Mouse (Mus musculus): ENCODE measurements around the gene Plk2. TPM values are rescaled to one million over a fixed set of nuclear protein-coding genes. Genes with fewer than 3 reads are reported as not detected.

Plk2 gene
- polyA plus RNA-seq, 1 experiment from 2014 or later: 111 TPM

DNA sequence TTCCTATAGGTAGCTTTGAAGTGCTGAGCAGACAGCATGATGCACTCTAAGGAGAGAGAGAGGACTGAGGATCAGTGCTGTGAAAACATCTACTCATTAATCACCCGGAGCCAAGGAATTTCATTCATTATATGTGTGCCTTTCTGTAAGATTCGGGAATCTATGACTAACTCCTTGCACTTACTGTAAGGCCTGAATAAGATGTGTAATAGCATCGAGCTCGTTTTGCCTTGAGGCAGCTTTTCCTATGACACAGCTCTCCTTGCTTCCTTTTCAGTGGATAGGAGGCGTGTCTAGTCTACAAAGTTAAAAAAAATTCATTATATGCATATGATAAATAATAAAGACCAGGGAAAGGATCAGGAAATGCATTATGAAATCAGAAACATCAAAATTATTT is 24.8 kb downstream of the Plk2 start:
- no peaks in the 10 kb centered on the region for H3K9me3 ChIP-seq (ENCODE audit: control insufficient read depth, low read depth, low read length)
- ATAC-seq (ENCODE audit: insufficient number of reproducible peaks, insufficient read depth, low FRiP score, low read depth): no peak
- H3K27me3 ChIP-seq (ENCODE audit: control insufficient read depth, insufficient read depth, low read length): no peaks in the 10 kb centered on the region
- no peaks in the 10 kb centered on the region for H3K4me1 ChIP-seq (ENCODE audit: control insufficient read depth, insufficient read depth, low read length)
- H3K9ac ChIP-seq (replicated peaks; ENCODE audit: low read depth, low read length): no peak overlapping the region
- WGBS: 70% methylated on average over 5 of the region's 5 CpGs
- no peak overlapping the region for H3K4me3 ChIP-seq (ENCODE audit: low read depth, low read length)
- H3K36me3 ChIP-seq (ENCODE audit: control insufficient read depth, insufficient read depth, low read length): no peaks in the 10 kb centered on the region
- no peak overlapping the region for H3K4me2 ChIP-seq (replicated peaks; ENCODE audit: low read depth, low read length)
- H3K27ac ChIP-seq (ENCODE audit: low read length): no peak overlapping the region

DNA sequence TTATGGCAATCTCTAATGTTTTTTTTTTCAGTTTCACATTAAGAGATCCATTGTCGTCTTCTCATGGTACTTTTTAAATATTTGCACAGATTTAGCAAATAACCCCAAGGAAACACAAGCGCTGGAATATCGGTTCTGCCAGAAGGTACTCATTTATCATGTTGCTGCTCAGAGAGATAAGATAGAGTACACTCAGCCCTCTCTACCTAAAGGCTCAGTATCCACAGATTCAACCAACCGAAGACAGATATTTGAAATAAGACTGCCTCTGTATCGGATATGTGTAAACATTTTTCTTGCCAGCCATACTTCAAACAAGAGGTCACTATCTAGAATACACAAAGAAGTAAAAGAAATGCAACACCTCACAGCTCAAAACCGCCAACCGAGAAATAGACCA is 27.6 kb downstream of the Plk2 start:
- Histone ChIP-seq H3K27ac (ENCODE audit: low read length) (no peak overlapping the region), H3K9ac (replicated peaks; ENCODE audit: low read depth, low read length) (no peak overlapping the region), H3K36me3 (ENCODE audit: control insufficient read depth, insufficient read depth, low read length) (no peaks in the 10 kb centered on the region), H3K4me3 (ENCODE audit: low read depth, low read length) (no peak overlapping the region), H3K27me3 (ENCODE audit: control insufficient read depth, insufficient read depth, low read length) (no peaks in the 10 kb centered on the region), H3K9me3 (ENCODE audit: control insufficient read depth, low read depth, low read length) (no peaks in the 10 kb centered on the region), H3K4me2 (replicated peaks; ENCODE audit: low read depth, low read length) (no peak overlapping the region), H3K4me1 (ENCODE audit: control insufficient read depth, insufficient read depth, low read length) (no peaks in the 10 kb centered on the region)
- 16% methylated on average over 7 of the region's 7 CpGs for WGBS
- 0 out of 2 replicates have a peak, but pooled peaks have one; percentile 65 for ATAC-seq (ENCODE audit: insufficient number of reproducible peaks, insufficient read depth, low FRiP score, low read depth)

DNA sequence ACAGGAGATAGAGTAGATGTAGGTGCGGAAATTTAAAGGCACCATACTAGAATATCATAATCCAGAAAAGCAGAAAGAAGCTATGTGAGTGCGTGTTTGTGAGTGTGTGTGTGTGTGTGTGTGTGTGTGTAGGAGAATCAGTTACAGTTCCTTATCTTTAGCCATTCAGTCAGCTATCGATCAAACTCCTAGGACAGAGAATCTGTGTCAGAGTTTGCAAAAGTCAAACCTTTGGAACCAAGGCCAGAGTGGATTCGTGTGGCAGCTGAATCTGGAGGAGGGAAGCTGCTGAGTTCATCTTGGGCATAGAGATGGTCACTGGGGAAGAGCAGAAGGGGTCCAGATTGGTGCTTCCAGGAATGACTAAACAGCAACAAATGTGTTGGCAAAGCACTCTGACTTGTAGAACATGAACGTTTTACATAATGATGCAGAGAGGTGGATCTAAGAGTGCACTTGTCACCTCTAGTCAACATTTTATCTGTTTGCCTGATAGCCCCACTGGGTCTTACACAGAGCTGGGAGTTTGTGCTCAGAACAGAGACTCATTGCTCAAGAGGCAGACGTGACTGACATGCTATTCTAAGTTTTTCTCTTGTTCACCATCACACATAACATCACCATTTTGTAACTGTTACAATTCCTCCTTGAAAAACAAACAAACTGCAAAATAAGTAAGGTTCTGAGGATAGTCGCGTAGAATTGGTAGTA is 30.8 kb downstream of the Plk2 start:
- Histone ChIP-seq H3K36me3 (ENCODE audit: control insufficient read depth, insufficient read depth, low read length) (no peaks in the 10 kb centered on the region), H3K4me1 (ENCODE audit: control insufficient read depth, insufficient read depth, low read length) (no peaks in the 10 kb centered on the region), H3K9ac (replicated peaks; ENCODE audit: low read depth, low read length) (no peak overlapping the region), H3K4me3 (ENCODE audit: low read depth, low read length) (no peak overlapping the region), H3K27me3 (ENCODE audit: control insufficient read depth, insufficient read depth, low read length) (no peaks in the 10 kb centered on the region), H3K4me2 (replicated peaks; ENCODE audit: low read depth, low read length) (no peak overlapping the region), H3K27ac (ENCODE audit: low read length) (no peak overlapping the region), H3K9me3 (ENCODE audit: control insufficient read depth, low read depth, low read length) (no peaks in the 10 kb centered on the region)
- ATAC-seq (ENCODE audit: insufficient number of reproducible peaks, insufficient read depth, low FRiP score, low read depth): no peak
- WGBS: 76% methylated on average over 8 of the region's 8 CpGs

DNA sequence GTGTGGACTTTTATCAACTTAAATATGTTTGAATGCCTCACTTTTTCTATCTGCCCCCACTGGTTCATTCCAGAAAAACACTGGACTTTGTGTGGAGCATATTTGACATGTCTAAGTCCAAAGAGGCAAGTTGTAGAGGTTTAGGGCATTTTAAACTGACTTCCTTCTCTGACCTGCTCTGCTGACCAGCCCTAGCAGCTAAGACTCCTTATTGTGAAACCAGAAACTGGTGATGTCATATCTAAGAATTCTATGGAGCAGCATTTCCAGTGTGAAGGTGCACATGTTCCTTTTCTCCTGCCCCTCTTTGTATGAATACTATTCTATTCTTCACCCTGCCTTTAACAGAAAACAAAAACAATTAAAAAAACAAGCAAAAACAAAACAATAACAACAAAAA is 36.5 kb downstream of the Plk2 start:
- no peak for ATAC-seq (ENCODE audit: insufficient number of reproducible peaks, insufficient read depth, low FRiP score, low read depth)
- no peaks in the 10 kb centered on the region for H3K36me3 ChIP-seq (ENCODE audit: control insufficient read depth, insufficient read depth, low read length)
- H3K4me1 ChIP-seq (ENCODE audit: control insufficient read depth, insufficient read depth, low read length): no peaks in the 10 kb centered on the region
- H3K9me3 ChIP-seq (ENCODE audit: control insufficient read depth, low read depth, low read length): no peaks in the 10 kb centered on the region
- H3K9ac ChIP-seq (replicated peaks; ENCODE audit: low read depth, low read length): no peak overlapping the region
- H3K27ac ChIP-seq (ENCODE audit: low read length): no peak overlapping the region
- no peaks in the 10 kb centered on the region for H3K27me3 ChIP-seq (ENCODE audit: control insufficient read depth, insufficient read depth, low read length)
- no peak overlapping the region for H3K4me3 ChIP-seq (ENCODE audit: low read depth, low read length)
- H3K4me2 ChIP-seq (replicated peaks; ENCODE audit: low read depth, low read length): no peak overlapping the region

DNA sequence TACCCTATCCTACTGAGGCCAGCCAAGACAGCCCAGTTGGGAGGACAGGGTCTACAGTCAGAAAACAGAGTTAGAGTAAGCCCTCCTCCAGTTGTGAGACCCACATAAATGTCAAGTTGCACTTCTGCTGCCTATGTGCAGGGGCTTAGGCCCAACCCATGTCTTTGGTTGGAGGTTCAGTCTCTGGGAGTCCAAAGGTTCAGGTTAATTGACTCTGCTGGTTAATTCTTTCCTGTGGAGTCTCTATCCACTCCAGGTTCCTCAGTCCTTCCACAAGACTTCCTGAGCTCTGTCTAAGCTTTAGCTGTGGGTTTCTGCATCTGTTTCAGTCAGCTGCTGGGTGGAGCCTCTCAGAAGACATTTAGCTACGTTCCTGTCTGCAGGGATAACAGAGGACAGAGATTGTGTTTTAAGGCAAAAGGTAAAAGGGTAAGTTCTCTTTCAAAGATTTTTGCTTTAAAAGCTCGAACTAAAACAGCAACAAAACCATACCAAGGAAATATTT is 37.3 kb downstream of the Plk2 start:
- Histone ChIP-seq H3K4me1 (ENCODE audit: control insufficient read depth, insufficient read depth, low read length) (no peaks in the 10 kb centered on the region), H3K27ac (ENCODE audit: low read length) (no peak overlapping the region), H3K4me3 (ENCODE audit: low read depth, low read length) (no peak overlapping the region), H3K9me3 (ENCODE audit: control insufficient read depth, low read depth, low read length) (no peaks in the 10 kb centered on the region), H3K36me3 (ENCODE audit: control insufficient read depth, insufficient read depth, low read length) (no peaks in the 10 kb centered on the region), H3K4me2 (replicated peaks; ENCODE audit: low read depth, low read length) (no peak overlapping the region), H3K27me3 (ENCODE audit: control insufficient read depth, insufficient read depth, low read length) (no peaks in the 10 kb centered on the region), H3K9ac (replicated peaks; ENCODE audit: low read depth, low read length) (no peak overlapping the region)
- 50% methylated on average over 2 of the region's 2 CpGs for WGBS
- no peak for ATAC-seq (ENCODE audit: insufficient number of reproducible peaks, insufficient read depth, low FRiP score, low read depth)

DNA sequence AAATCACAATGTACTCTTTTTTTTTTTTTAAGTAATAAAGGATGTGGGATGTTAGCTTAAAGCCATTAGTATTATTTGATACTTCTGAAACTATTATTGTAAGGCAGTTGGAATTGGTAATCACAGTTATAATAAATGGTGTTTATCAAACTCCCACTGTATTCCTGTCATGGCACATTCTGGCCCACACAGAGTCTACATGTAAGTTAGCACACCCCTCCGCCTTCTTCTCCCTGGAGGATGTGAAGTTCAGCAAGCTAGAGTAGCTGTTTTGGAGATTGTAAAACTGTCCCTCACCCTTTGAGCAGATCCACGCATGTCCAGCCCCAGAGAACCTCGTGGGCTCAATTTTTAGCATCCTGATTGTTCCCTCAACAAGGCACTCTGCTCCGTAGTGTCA is 37.8 kb downstream of the Plk2 start:
- WGBS: 88% methylated on average over 4 of the region's 4 CpGs
- Histone ChIP-seq H3K4me2 (replicated peaks; ENCODE audit: low read depth, low read length) (no peak overlapping the region), H3K9ac (replicated peaks; ENCODE audit: low read depth, low read length) (no peak overlapping the region), H3K4me1 (ENCODE audit: control insufficient read depth, insufficient read depth, low read length) (no peaks in the 10 kb centered on the region), H3K4me3 (ENCODE audit: low read depth, low read length) (no peak overlapping the region), H3K27ac (ENCODE audit: low read length) (no peak overlapping the region), H3K27me3 (ENCODE audit: control insufficient read depth, insufficient read depth, low read length) (no peaks in the 10 kb centered on the region), H3K36me3 (ENCODE audit: control insufficient read depth, insufficient read depth, low read length) (no peaks in the 10 kb centered on the region), H3K9me3 (ENCODE audit: control insufficient read depth, low read depth, low read length) (no peaks in the 10 kb centered on the region)
- no peak for ATAC-seq (ENCODE audit: insufficient number of reproducible peaks, insufficient read depth, low FRiP score, low read depth)

DNA sequence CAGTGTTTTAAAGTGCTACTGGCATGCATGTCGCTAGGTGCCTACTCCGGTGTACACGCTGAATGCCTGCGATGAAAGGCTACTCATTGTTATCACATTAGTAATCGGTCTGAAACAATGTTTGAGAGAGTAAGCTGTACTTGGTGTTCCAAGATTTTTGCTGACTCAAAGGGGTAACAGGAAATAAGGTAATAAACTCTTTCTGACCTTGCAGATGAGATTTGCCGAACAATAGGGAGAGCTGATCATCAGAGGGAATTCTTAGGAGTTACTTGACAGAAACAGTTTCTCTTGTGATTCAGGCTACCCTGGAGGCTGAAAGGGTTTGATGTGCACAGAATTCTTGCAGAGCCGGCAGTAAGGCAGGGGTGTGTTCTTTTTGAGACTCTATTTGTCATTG is 41.8 kb downstream of the Plk2 start:
- no peak overlapping the region for H3K4me3 ChIP-seq (ENCODE audit: low read depth, low read length)
- H3K4me1 ChIP-seq (ENCODE audit: control insufficient read depth, insufficient read depth, low read length): no peaks in the 10 kb centered on the region
- no peak overlapping the region for H3K9ac ChIP-seq (replicated peaks; ENCODE audit: low read depth, low read length)
- no peaks in the 10 kb centered on the region for H3K27me3 ChIP-seq (ENCODE audit: control insufficient read depth, insufficient read depth, low read length)
- H3K36me3 ChIP-seq (ENCODE audit: control insufficient read depth, insufficient read depth, low read length): no peaks in the 10 kb centered on the region
- 53% methylated on average over 7 of the region's 7 CpGs for WGBS
- ATAC-seq (ENCODE audit: insufficient number of reproducible peaks, insufficient read depth, low FRiP score, low read depth): no peak
- H3K9me3 ChIP-seq (ENCODE audit: control insufficient read depth, low read depth, low read length): no peaks in the 10 kb centered on the region
- no peak overlapping the region for H3K4me2 ChIP-seq (replicated peaks; ENCODE audit: low read depth, low read length)
- H3K27ac ChIP-seq (ENCODE audit: low read length): no peak overlapping the region

DNA sequence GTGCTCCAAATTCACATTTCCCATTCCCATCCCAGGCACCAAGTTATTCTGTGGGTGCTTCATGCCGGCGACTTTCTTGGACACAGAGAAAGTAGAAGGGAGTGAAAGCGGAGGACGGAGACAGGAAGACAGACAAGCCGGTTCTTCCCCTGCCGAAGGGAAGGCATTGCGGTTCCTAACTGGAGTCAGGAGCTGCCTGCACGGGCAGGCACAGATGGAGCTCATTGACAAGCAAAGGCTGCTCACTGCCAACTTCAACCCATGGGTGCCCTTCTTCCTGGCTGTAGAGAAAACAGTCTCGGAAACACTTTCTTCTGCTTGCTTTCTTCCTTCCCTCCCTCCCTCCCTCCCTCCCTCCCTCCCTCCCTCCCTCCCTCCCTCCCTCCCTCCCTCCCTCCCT is 43.8 kb downstream of the Plk2 start:
- no peak for ATAC-seq (ENCODE audit: insufficient number of reproducible peaks, insufficient read depth, low FRiP score, low read depth)
- no peaks in the 10 kb centered on the region for H3K36me3 ChIP-seq (ENCODE audit: control insufficient read depth, insufficient read depth, low read length)
- no peak overlapping the region for H3K4me3 ChIP-seq (ENCODE audit: low read depth, low read length)
- 85% methylated on average over 9 of the region's 9 CpGs for WGBS
- no peak overlapping the region for H3K9ac ChIP-seq (replicated peaks; ENCODE audit: low read depth, low read length)
- H3K27me3 ChIP-seq (ENCODE audit: control insufficient read depth, insufficient read depth, low read length): no peaks in the 10 kb centered on the region
- H3K4me1 ChIP-seq (ENCODE audit: control insufficient read depth, insufficient read depth, low read length): no peaks in the 10 kb centered on the region
- no peaks in the 10 kb centered on the region for H3K9me3 ChIP-seq (ENCODE audit: control insufficient read depth, low read depth, low read length)
- no peak overlapping the region for H3K27ac ChIP-seq (ENCODE audit: low read length)
- H3K4me2 ChIP-seq (replicated peaks; ENCODE audit: low read depth, low read length): no peak overlapping the region

DNA sequence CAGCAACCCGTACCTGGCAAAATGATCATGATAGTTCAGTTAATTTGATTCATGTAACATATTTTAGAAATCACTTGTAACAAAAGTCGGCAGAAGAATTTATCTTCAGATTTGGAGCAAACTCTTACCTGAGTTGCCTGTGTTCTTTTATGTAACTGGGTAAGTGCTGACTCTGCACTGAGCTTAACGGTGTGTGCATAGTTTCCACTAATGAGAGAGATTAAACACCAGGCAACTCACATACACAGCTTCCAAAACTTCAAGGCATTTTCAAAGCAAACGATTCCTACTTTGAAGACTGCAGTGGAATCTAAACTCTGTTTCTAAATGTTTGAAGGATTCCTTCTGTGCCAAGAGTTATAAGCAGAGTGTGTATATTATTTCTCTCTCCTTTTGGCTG is 49.5 kb downstream of the Plk2 start:
- 44% methylated on average over 4 of the region's 4 CpGs for WGBS
- H3K4me2 ChIP-seq (replicated peaks; ENCODE audit: low read depth, low read length): no peak overlapping the region
- H3K4me1 ChIP-seq (ENCODE audit: control insufficient read depth, insufficient read depth, low read length): peaks cover 8% of the 10 kb centered on the region; the same call in 1 of the 2 replicates
- no peak overlapping the region for H3K4me3 ChIP-seq (ENCODE audit: low read depth, low read length)
- H3K9ac ChIP-seq (replicated peaks; ENCODE audit: low read depth, low read length): no peak overlapping the region
- H3K36me3 ChIP-seq (ENCODE audit: control insufficient read depth, insufficient read depth, low read length): no peaks in the 10 kb centered on the region
- no peaks in the 10 kb centered on the region for H3K9me3 ChIP-seq (ENCODE audit: control insufficient read depth, low read depth, low read length)
- H3K27ac ChIP-seq (ENCODE audit: low read length): no peak overlapping the region; the same call in 1 of the 2 replicates
- ATAC-seq (ENCODE audit: insufficient number of reproducible peaks, insufficient read depth, low FRiP score, low read depth): 0 out of 2 replicates have a peak, but pooled peaks have one; percentile 58
- no peaks in the 10 kb centered on the region for H3K27me3 ChIP-seq (ENCODE audit: control insufficient read depth, insufficient read depth, low read length)

Data from stomach, embryonic 14.5 days (tissue).